8 mouse cellular contexts compared by ENCODE assay signal in the genomic region with DNA sequence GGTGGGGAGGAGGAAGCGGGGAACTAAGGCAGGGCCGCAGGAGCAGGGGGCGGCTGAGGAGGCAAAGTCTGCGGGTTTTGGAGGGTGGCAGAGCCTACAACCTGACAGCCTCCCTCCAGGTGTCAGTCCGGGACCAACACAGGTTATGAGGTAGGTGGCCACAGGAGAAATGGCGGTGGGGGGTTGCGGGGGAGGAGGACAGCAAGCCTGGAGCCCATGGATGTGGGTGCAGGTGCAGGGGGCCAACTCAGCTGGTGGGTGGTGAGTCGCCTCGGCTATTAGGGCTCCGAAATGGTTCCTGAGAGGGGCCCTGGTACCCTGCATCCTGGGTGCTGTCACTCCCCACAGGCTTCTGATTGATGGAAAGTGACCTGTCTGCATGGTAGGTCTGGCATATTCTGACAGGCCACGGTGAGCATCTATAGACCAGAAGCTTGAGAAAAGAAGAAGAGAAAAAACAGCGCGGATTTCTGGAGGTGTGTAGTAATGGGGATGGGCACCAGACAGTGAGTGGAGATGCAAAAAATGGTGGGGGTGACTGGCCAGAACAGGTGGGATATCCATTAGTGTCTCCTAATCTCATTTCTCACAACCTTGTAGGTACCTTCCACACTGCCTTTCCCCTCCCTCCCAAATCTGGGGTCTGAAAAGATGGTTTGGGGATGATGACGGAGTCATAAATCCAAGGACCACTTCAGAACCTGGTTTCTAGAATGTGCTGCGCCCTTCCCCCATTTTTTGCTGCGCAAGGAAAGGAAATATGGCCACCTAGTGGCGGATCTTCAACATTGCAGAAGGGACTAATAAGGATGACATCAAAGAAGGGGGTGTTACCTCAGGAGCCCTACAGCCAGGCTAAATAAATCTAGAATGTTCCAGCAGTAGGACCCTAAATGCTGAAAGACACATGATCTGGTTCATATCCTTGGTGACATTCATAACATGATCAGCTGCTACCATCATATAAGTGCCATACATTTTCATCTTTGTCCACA. TPM values are rescaled to one million over a fixed set of nuclear protein-coding genes. Genes with fewer than 3 reads are reported as not detected.
DNase-seq lines count a peak whose midpoint lies in the region.
"Not testable (repeated sequence)": the region's sequence is repeated elsewhere in the genome, so short reads cannot be mapped to it uniquely, and the experiment has no call there.

No protein-coding gene starts in this region.

- intact Hi-C loops in left cerebral cortex, postnatal 10 days (cut with DNase I): not testable (repeated sequence)

- peak; percentile 29 for DNase-seq in adipocyte (ENCODE audit: low spot score)
- DNase-seq in embryo, embryonic 10.5 days (ENCODE audit: low spot score): peak; percentile 61
- peak; percentile 8 for DNase-seq in gastrocnemius, postnatal 25 days
- DNase-seq in induced T-regulatory cell, adult 2 months (ENCODE audit: low read depth): peak; percentile 60
- peak; percentile 44 to 53 for DNase-seq in left cerebral cortex, postnatal 10 days (ENCODE audit: extremely low spot score in 1 of 2, low spot score in 2 of 2)
- peak; percentile 15 for DNase-seq in lung, postnatal 14 days
- peak; percentile 72 for DNase-seq in retina, embryonic 14.5 days (ENCODE audit: low spot score)
- DNase-seq in thymus, postnatal 4 days: peak; percentile 48

RNA-seq across cellular contexts. Expression of a gene that starts 0.9 kb away (rescaled TPM):
- total RNA-seq in gastrocnemius, postnatal 25 days (2021): 1 to 10 TPM; 1.2 to 1.3 TPM
- total RNA-seq in left cerebral cortex, postnatal 10 days (2021): 100 to 1,000 TPM; 175 to 191 TPM

RNA-seq across cellular contexts. Expression of a gene that starts 42.3 kb away (rescaled TPM):
- 1 to 10 TPM; 3.2 to 4.1 TPM for total RNA-seq in gastrocnemius, postnatal 25 days (2021)
- total RNA-seq in left cerebral cortex, postnatal 10 days (2021): 10 to 100 TPM; 79.2 to 81.4 TPM

Comparison
In these comparisons a context has a peak if more than half of its experiments do, and no peak if none do; other contexts are left out.
1. Peak in every context shown above with its lines: DNase-seq.
2. DNase-seq: peak in every context shown above with its lines; median percentile 72 in retina, embryonic 14.5 days; 61 in embryo, embryonic 10.5 days; 60 in induced T-regulatory cell, adult 2 months; 48 in left cerebral cortex, postnatal 10 days; 48 in thymus, postnatal 4 days; 29 in adipocyte; 15 in lung, postnatal 14 days; 8 in gastrocnemius, postnatal 25 days.
3. RNA of a gene that starts 0.9 kb away (total RNA-seq): 175 to 191 TPM in left cerebral cortex, postnatal 10 days; 1.2 to 1.3 TPM in gastrocnemius, postnatal 25 days; every median in the first group is over 10 times any median in the second.
4. RNA of a gene that starts 42.3 kb away (total RNA-seq): 79.2 to 81.4 TPM in left cerebral cortex, postnatal 10 days; 3.2 to 4.1 TPM in gastrocnemius, postnatal 25 days; every median in the first group is over 10 times any median in the second.